Mouse (Mus musculus): Measurements from ENCODE around the gene Naa15.

Gene Naa15

DNA sequence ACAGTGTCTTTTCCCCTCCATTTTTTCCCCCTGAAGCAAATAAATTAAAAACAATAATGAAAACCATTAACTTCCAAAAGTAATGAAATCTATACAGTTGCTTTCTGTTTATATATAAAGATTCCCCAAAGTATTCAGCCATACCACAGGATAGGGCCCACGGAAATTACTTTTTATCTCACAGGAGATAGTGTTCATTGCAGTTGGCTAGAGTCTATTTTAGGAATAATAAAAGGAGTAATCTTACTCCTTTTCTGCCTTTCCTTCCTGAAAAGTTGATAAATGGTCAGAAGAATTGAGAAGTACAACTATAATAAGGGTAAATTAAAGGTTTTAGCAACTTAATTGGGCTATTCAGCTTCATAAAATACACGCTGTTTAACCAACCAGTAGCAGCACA is 53.6 kb downstream of the Naa15 start:
- no peak for DNase-seq

DNA sequence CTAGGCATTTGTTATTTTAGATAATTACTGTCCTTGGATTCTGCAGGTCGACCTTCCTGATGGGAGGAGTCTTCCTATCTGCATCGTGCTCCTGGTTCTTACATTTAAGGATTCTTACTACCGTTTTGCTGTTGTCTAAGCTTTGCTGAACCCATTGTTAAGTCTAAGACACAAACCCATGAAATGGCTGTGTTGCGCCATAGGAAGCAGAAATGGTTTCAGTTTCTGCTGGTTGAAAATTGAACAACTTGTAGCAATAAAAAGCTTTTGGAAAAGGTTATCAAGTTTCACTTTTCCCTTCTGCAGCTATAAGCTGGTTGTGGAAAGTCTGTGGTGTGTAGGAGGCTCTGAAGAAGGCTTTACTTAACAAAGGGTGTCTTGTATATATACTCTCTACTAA is 60.8 kb downstream of the Naa15 start:
- DNase-seq, result no peak

- no peak for DNase-seq
Observed at GRCm38 (mm10) chr3:51479893-51480292, 64.9 kb downstream of the Naa15 start.

GRCm38 (mm10) chr3:51481059-51481458 is 66.1 kb downstream of the Naa15 start:
- DNase-seq, result peak in 1 of 2 experiments; percentile 55

DNA sequence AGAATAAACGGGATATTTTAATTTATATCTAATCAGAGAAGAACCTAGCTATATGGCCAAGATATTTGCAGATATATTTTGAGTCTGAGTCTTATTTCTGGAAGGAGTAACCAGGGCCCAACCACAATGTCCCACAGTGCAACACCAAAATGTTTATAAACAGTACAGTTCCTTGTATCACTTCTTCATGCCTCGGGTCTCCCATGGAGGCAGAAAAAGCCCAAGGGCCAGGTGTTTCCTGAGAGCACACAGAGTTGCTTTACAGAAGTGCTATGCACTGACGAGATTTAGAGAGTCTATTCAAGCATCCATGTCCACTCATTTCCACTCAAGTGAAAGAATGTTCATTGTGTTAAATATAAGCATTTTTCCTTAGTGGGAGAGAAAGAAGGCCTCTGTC is 66.9 kb downstream of the Naa15 start:
- DNase-seq, result no peak

GRCm38 (mm10) chr3:51482781-51483180 is 67.8 kb downstream of the Naa15 start:
- no peak for DNase-seq

- peak; percentile 95 for DNase-seq
Observed at GRCm38 (mm10) chr3:51483741-51484359, 68.9 kb downstream of the Naa15 start, which contains the start of gene Rab33b. Gene Rab33b, plus strand, starts transcription at chr3:51483920.

- no peak for DNase-seq
Observed at GRCm38 (mm10) chr3:51484370-51484769, 69.4 kb downstream of the Naa15 start.

DNA sequence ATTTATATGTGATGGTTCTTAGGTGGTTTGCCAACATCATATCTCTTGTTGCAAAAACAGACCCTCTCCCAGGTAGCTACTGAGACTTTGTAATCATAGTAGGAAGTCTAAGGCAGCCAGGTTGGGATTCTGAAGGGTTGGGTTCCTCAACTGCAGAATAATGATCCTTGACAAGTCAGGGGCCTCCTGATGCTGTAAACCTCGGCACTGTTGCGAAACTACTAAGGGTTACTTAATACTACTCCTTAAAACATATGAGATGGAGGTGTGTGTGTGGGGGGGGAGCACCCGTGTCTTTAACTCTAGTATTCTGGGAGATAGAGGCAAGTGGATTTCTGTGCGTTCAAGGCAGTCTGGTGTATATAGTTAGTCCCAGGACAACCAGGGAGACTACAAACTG is 70.4 kb downstream of the Naa15 start:
- no peak for DNase-seq

- no peak for DNase-seq
Observed at GRCm38 (mm10) chr3:51486491-51487195, 71.7 kb downstream of the Naa15 start.

- no peak for DNase-seq
Observed at GRCm38 (mm10) chr3:51490088-51490753, 75.3 kb downstream of the Naa15 start.

DNA sequence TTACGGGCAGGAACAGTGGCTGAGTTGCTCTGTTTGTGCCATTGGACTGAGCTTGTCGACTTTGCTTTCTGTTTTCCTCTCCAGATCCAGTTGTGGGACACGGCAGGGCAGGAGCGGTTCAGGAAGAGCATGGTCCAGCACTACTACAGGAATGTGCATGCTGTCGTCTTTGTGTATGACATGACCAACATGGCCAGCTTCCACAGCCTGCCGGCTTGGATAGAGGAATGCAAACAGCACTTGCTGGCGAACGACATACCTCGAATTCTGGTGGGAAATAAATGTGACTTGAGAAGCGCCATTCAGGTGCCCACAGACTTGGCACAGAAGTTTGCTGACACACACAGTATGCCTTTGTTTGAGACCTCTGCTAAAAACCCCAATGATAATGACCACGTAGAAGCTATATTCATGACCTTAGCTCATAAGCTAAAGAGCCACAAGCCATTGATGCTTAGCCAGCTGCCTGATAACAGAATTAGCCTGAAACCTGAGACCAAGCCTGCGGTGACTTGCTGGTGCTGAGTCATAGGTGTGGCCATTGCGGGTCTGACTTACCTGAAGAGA is 78.4 kb downstream of the Naa15 start:
- DNase-seq, result no peak

DNA sequence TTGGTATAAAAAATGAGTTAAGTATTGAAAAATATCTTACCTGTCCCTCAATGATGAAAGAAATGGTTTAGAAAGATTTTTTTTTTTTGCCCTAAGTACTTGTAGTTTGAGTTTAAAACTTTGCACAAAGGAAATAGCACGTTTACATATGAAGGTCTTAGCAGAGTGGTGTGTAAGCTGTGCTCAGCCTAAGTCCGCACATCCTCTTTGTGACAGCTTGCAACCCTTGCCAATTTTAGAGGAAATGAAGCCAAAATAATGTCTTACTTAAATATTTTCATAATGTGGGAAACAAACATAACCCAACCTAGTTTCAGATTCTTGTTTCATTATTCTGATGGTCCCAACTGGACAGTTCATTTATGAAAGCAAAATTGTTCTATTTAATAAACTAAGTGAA is 79.5 kb downstream of the Naa15 start:
- no peak for DNase-seq

DNA sequence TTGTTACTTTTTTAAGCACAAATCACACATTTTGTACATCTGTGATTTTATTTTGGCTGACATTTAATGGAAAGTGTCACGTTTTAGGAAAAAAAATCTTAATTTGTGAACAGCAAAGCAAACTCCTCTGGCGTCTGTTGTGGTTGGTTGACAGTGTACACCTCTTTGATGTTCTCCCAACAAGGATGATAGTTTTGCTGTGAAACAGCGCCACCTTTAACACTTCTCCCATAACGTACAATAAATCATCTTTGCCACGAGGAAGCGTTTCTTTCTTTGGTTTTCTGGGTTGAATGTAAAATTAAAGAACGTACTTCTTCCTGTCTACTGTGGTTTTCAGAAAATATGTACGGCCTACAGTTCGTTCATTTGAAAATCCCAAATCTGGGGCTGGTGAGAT is 80.7 kb downstream of the Naa15 start:
- no peak for DNase-seq

GRCm38 (mm10) chr3:51497978-51498377 is 83.0 kb downstream of the Naa15 start:
- DNase-seq, result no peak

DNA sequence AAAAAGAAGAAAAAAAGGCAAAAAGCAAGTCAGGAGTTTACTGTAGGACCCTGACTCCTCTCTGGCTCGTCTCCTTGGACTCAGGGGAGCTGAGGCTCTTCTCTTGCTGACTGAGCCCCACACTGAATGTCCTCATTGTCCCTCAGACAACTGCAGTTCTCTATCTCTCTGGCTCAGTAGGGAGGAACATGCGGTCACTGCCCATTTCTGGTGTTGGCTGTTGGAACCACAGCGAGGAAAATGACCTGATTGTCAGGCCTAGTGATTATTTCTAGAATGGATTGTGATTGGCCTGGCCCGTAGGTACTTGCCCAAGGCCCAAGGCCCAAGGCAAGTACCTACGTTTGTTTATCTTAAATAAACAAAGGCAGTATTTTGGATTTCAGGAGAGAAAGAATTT is 83.7 kb downstream of the Naa15 start:
- no peak for DNase-seq

GRCm38 (mm10) chr3:51499876-51500275 is 84.9 kb downstream of the Naa15 start:
- DNase-seq, result no peak

DNA sequence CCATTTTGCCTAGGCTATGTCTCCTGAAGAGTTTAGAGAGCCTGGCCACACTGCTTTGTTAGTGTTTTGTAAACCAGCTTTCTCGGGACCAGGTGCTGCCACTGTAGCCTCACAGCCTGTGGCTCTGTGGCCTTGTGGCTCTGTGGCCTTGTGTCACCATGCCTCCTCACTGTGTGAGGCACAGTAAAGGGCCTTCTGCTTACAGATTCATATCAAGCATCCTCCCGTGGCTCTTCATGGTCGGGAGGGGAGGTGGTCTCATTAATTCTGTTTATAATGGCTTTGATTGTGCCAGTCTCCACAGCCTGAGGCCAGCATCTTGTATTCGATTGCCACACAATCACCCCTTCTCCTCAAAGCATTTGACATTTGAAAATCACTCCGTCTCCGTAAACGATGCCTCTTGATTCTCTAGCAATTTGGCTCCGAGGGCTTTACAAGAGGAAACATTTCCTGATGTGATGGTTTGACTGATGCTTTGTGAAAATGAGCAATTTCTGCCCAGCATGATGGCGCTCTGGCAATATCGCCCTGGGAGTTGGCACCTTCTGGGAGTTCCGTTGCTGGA is 89.5 kb downstream of the Naa15 start:
- no peak for DNase-seq

DNA sequence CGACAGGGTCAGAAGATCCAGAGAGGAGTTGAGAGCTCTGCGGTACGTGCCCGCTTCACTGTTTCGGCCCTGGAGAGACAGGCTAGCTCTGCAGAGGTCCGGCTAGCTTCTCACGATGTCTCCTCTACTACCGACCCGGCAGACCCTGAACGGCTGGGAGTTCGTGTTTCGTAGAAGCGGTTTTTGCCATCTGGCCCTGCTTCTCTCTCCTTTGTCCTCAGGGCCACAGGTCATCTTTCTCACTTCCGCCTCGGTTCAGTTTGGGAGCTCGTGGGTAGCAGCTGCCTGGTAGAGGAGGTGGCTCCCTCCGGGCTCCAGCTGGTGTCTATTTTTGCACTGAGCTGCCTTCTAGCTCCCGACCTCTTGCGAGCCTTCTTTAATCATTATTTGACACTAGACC is 90.5 kb downstream of the Naa15 start:
- no peak for DNase-seq

GRCm38 (mm10) chr3:51510903-51511302 is 96.0 kb downstream of the Naa15 start:
- peak; percentile 25 to 69 for DNase-seq

DNA sequence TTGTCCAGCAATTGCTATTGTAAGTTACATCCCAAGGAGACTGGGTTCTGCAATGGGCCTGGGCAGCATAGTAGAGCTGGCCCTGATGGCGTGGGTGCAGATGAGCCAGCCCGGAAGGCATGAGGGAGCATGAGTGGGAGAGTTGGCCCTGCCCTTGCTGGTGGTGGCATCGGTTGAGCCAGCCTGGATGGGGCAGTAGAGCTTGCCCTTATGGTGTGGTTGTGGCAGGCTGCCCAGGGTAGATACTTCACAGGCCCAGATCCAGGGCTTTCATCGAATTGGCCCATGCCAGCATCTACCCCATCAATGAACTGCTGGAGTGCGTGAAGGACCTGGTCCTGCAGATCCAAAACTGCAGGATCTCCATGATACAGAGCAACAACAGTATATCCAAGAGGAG is 97.0 kb downstream of the Naa15 start:
- DNase-seq, result no peak

- no peak for DNase-seq
Observed at GRCm38 (mm10) chr3:51517467-51517866, 102.5 kb downstream of the Naa15 start.

Measured in spleen, adult 18-20 months (tissue).